Mouse (Mus musculus): ENCODE measurements around the gene Ap1b1.

Ap1b1 gene

DNA sequence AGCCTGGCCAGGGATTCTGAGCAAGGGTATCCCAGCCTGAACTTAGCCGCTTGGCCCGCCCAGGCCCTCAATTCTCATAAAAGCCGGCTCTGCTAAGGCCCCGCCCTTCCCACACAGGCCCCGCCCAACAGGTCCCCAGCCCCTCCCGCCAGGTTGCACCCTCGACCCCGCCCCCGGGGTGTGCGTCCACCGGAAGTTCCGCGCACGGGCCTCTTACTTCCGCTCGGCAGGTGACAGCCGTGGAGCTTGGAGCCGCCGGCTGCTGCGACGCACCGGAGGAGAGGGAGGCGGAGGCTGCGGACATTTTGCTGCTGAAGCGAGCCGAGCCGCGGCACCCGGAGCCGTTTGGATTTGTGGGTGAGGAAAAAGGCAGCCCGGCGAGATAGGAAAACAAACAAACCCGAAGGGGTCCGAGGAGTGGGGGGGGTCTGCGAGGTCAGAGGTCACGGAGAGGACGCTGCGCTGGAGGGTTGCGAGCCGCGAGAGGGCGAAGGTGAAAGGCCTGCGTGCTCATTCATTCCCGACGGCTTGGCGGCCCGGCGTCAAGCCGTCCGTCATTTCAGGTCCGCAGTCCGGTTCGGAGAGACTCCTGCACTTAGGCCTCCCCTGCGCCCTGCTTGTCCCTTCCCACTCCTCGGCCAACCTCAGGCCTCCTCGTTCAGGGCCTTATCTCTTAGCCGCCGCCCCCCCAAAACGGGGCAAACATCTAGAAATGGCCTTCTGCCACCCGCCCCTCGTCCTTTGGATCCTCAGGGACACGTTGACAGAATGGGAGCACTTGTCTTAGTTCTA is at the start of gene Ap1b1:
Ap1b1 (plus strand) TSS at position 130 of the 792 bp plus-strand sequence.
- DNase-seq (ENCODE audit: low spot score in 2 of 2) = peak; percentile 97 to 98

DNA sequence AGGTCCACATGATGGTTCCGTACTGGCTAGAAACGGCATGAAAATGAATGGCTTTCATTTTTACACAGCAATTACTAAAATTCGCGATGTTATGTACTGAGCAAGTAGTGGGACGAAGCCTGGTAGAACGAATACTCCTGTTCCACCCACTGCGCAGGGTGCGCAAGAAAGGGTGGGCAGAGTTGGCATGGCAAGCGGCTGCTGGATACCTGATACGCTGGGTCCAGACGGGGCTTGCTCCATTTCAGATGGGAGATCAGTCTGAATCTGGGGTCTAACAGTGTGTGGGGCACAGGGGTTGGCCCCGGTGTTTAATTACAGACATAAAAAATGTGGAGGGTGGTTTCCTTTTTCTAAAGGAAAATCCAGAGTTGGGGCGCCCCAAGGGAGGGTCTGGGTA is 40.1 kb upstream of the Ap1b1 start:
- no peak for DNase-seq (ENCODE audit: low spot score in 2 of 2)

DNA sequence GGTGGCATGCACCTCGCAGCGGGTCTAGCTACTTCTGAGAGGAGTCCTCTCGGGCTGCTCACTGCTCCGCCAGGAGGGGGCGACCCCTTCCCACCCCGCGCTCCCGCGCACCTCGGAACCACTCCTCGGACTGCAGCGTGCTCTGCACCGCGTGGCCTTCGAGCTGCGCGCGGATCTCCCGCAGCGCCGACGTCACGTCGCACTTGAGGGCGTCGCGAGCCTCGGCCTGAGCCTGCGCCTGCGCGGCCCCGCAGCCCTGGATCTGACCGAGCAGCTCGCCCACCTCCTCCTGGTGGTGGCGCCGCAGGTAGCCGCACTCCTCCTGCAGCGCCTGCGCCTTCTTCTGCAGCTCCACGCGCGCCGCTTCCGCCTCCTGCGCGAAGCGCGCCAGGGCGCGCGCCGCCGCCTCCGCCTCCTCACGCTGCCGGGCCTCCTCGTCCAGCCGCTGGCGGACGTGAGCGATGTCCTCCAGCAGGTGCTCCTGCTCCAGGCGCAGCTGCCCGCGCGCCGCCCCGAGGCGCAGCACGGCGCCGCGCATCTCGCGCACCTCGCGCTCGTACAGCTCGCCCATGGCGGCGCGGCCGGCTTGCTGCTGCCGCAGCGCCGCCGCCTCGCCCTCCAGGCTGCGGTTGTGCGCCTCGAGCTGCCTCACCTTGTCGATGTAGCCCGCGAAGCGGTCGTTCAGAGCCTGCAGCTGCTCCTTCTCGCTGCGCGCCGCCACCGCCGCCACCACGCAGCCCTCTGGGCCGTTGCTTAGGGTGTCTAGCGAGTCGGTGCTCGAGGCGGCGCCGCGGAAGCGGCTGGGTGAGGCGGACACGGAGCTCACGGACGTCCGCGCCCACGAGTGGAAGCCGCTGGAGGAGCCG is 39.4 kb upstream of the Ap1b1 start:
- DNase-seq (ENCODE audit: low spot score in 2 of 2) = peak; percentile 33 to 73

DNA sequence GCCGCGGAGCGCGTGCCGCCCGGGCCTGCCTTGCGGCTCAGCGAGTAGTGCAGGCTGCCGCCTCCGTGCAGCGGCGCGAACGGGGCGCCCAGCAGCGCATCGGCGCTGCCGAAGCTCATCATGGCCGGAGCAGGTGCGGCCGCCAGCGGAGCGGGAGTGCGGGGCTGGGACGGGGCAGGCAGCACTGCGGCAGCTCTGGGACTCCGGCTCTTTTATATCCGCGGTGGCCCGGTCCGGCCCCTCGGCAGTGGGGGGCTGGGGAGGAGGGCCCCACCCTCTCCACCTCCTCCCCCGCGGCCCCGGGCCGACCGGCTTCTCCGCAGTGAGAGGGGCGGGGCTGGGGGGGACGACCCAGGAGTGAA is 38.8 kb upstream of the Ap1b1 start, which contains the start of gene Nefh:
Nefh (minus strand) TSS at position 252 of the 362 bp plus-strand sequence.
- DNase-seq (ENCODE audit: low spot score in 2 of 2) = no peak

DNA sequence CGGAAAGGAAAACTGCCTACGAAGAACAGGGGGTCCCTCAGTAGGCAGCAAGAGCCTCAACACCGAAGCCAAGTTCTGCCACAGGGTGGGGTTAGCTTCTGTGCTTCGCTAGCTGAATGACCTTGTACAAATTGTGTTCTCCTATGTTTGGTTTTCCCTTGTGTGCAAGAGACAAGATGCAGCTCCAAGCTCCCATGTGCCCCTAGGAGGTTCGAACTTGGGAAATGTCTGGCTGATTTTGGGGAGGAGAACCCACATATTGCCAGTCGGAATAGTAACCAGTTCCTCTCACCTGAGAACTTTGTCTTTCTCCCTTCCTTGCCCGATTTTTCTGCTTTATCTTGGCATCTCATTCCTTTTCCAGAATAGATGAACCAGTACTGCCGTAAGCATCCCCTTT is 37.8 kb upstream of the Ap1b1 start:
- no peak for DNase-seq (ENCODE audit: low spot score in 2 of 2)

DNA sequence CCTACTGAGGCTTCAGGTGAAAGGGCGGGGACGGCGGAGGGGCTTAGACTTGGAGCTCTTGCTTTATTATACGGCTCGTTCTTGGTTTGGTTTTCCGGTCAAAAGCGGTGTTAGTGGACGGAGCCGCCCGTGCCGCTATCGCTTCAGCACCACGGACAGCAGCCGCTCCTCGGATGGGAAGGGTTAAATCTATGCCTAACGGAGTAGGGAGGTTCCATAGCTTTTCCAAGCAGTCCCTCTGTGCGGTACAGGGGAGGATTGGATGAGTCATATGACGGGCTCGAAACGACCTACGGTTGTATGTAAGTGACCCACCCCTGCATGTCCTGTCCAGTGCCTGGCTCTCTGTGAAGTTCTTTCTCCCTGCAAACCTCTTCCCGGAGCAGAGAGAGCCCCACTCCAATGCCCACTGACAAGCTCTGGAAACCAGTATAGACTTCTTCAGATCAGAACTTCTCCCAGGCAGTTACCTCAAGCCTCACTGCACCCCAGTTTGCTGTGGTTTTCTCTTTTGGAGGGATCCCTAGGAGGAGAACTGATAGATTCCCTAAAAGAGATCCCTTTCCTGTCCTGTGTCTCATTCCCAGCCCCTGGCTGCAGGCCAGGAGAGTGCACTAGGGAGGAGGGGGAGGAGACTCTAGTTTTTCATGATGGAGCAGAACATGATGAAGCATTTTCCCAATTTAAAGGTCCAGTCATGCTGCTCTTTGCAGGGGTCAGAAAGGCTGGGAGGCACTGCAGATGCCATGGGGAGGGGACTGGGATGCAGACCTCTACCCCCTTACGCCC is 37.2 kb upstream of the Ap1b1 start:
- DNase-seq (ENCODE audit: low spot score in 2 of 2) = peak; percentile 22 to 75

DNA sequence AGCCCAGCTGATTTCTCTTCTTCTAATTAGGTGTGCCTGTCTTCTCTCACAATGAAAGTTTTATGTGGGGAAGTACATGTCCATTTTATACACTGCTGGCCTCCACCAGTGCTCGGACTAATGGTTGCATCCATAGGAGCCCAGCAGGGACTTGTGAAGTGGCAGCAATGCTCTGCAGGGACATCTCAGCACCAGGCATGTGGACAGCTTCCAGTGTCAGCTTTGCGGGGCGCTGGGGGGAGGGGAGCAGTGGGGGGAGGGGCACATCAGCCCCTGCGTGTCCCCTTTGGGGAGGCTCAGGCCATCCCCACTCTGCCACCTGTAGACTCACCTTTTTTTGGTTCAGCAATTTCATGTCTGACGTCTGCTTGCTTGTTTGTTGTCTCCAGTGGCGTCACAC is 33.2 kb upstream of the Ap1b1 start:
- no peak for DNase-seq (ENCODE audit: low spot score in 2 of 2)

DNA sequence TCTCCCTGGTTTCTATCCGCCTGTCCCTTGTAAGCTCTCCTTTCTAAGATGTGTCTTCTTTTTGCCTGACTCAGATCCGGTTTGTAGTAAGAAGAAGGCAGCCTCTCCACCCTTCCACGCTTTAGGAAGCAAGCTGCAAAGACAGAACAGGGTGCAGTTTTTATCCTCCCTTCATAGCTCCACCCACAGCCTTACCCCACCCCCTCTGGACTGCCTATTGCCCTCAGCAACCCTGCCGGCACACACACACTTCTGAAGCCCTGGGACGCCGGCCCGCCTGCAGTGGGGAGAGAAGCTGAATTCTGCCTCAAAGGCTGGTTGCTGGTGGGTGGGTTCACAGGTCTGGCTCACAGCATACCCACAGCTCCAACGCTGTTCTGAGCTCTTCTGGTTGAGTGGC is 32.7 kb upstream of the Ap1b1 start:
- no peak for DNase-seq (ENCODE audit: low spot score in 2 of 2)

DNA sequence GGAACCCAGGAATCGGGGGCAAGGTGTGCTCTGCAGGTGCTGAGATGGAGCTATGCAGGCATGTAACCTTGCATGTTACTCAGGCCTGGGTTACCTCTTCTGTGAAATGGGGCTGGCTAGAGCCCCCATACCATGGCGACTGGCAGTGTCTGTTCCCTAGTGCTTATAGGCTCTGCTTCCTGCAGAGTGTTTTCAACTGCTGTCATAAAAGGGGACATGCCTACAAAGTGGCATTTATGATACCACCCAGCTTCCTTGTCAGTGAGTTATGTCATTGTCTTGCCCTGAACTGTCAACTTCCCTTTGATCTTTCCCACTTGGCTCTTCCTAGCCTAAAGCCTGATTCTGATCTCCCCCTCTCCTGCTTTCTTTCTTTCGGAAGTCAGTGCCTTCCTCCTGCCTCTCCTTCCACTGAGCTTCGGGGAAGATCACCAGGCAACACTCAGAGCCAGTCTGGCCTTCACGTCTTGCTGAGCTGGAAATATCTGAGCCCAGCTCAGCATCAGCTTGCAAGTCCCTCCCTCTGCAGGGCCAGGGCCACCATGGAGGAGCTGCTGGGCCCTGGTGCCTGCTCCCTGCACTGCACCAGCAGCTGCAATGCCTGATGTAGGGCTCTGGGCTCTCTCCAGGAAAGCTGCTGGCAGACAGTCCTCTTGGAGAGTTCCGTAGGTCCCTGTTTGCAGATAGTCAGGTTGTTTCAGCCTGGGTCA is 23.4 kb upstream of the Ap1b1 start:
- DNase-seq (ENCODE audit: low spot score in 2 of 2) = no peak

DNA sequence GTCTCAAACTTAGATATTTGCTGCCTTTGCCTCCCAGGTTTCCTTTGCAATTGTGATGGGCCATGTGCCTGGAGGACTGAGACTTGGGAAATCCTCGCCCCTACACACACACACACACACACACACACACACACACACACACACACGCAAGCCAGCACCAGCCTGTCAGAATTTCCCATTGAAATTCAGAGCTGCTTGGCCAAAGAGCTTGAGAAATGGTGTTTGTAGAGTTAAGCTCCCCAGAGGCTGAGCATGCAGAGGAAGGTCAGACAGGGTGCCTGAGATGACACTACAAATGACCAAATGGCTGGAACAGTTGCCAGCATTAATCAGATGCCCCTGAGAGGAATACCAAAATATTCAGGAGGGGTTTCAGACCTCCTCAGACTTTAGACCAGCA is 20.3 kb upstream of the Ap1b1 start:
- no peak for DNase-seq (ENCODE audit: low spot score in 2 of 2)

DNA sequence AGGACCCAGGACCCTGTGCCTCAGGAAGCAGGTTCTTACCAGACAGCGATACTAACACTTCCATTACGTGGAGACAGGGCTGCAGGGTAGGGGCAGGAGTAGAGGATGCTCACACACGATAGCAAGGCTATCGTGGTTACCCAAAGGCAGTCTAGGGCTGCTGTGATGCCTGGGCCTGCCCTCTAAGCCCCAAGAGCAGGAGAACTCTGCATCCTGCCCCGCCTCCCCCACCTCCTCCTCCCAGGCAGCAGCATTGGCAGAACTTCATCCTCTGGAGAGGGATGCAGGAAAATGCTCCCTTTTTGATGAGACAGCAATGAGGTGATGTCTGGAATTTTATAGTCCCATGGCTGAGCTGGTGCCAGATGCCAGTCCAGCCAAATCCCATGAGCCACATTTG is 19.7 kb upstream of the Ap1b1 start:
- DNase-seq (ENCODE audit: low spot score in 2 of 2) = no peak

DNA sequence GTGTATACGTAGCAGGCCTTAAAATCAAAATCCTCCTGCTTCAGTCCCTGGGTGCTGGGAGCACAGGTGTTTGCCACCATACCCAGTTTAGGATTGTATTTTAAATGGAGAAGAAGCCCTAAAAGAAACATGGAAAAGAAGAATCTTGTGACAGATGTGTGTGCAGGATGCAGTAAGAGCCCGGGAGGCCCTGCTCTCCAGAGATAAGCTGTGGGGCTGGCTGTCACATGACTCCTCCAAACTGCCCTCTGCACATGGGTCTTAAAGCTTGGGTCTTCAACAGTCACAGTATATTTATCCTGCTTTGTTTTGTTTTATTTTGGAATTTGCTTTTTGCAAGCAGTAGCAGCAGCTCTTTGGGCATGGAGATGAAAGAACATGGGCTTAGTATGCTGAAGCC is 19.1 kb upstream of the Ap1b1 start:
- DNase-seq (ENCODE audit: low spot score in 2 of 2) = peak in 1 of 2 experiments; percentile 32

DNA sequence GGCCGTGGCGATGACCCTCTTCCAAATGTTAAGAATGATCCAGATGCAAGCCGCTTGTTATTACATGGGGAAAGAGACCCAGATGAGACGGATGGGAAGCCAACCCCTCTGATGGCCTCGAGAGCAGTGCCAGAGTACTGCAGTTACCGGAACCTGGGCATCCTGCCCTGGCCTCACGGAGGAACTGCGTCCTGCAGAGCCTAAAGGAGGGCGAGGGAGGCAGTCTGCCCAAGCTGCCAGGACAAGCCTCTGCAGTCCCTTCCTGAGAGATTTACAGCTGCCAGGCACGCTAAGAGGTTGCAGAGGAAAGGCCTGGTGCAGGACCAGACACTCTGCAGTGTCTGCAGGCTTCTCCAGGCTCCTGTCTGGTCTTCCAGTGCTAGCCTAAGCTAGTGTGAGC is 18.2 kb upstream of the Ap1b1 start:
- DNase-seq (ENCODE audit: low spot score in 2 of 2) = no peak

DNA sequence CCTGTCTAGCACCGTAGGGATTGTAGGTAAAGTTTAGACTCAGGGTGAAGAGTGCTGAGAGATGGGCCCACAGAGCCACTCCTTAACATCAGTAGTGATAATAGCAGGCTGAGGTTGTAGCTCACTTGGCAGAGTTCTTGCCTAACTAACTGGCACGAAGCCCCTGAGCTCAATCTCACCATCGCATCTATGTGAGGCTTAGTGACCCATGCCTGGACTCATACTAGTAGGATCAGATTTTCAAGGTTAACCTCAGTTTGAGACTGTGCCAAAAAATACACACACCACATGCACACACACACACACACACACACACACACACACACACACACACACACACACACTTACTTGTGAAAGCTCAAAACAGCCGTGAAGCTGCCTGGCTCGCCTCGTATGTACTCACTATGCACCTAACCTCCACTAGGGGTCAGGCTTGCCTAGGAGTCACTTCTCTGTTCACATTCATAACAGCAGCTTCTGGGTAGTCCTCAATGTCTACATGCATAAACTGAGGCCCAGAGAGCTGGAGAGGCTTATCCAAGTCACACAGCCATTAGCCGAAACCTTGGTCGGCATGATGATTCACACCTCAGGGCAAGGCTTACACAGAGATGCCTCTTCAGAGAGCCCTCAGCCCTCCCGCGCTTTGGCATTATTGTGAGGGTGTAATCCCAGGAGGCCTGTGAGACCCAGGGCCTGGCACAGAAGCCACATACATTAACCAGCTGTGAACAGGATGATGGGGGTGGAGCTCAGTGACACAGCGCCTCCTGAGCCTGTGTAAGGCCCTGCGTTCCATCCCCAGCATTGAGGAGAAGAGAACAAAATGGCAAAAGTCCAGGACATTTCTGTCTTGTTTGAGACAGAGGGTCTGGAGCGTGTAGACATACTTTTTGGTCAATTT is 13.4 kb upstream of the Ap1b1 start:
- DNase-seq (ENCODE audit: low spot score in 2 of 2) = peak; percentile 67 to 80

DNA sequence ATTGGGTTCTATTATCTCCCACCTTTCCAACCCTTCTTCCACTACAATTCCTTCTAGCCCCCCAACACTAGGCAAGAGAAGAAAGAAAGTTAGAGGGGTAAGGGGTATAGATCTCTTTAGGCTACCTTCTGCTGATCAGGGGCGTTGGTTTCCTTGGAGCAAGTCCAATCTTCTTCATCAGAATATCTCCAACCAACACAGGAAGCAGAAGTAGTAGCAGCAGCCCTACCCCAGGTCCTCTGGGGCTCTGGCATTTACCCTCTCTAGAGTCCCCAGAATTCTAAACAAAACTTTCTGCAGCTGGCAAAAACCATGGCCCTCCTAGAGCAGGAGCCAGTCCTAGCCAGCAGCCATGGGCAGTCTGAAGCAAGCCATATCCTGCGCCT is 12.8 kb upstream of the Ap1b1 start:
- DNase-seq (ENCODE audit: low spot score in 2 of 2) = no peak

DNA sequence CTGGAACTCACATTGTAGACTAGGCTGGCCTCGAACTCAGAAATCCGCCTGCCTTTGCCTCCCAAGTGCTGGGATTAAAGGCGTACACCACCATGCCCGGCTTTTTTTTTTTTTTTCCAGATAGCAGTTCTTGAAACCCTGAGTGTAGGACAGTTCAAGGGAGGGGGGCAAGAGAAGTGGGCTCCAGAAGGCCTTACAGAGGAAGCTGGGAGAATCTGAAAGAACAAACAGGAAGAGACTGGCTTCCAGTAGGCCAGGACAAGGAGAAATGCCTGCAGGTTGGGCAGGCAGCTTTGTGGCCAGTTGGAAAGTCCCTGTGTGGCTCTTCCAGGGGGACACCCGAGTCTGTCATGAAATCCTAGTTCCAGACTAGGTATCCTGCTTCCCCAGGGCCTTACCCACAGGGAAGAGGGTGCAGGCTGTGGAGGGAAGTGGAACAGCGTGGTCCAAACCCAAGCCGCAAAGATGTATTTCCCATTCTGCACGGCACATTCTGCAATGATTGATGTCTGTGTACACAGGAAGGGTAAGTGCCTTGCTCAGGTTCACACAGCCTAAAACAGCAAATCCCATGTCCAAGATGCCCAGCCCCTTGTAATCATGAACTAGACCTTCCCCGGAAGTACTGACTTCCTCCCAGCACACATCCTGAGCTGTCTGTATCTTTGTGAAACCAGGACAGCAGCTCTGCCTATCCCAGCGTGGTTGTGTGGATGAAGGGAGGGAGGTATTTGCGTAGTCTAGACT is 12.1 kb upstream of the Ap1b1 start:
- no peak for DNase-seq (ENCODE audit: low spot score in 2 of 2)

DNA sequence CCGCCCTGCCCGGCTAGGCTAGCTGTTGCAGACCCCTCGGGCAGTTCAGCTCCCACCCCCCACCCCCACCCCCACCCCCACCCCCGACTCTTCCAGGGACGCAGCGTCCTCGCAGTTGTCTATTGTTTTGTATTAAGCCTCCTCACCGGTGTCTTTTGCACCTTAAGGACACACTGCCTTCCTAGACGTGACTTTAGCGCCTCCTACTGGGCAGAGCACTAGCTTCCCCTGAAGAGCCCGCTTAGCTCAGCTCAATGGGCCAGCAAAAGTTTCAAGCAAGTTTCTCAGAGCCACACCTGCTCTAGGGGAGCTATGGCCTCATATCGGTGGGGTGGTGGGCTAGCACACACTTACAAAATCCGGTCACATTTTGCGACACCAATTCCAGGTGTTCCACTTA is 11.0 kb upstream of the Ap1b1 start:
- peak; percentile 81 to 92 for DNase-seq (ENCODE audit: low spot score in 2 of 2)

DNA sequence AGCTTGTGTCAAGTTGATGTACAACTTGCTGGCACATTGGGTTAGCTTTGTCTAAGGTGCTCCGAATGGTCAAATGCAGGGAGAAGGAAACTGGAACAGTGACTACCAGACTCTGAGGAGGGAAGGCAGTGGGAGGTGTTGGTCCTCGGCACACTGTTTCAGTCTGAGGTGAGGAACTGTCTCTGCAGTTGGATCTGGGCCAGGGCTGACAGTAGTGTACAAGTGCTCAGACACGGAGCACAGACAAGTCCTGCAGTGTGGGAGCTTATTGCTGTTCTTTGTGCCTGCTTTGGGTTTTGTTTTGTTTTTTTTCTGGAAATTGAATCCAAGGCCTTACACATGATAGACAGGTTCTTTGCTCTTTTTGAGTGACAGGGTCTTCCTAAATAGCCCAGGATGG is 3.6 kb upstream of the Ap1b1 start:
- DNase-seq (ENCODE audit: low spot score in 2 of 2) = no peak

DNA sequence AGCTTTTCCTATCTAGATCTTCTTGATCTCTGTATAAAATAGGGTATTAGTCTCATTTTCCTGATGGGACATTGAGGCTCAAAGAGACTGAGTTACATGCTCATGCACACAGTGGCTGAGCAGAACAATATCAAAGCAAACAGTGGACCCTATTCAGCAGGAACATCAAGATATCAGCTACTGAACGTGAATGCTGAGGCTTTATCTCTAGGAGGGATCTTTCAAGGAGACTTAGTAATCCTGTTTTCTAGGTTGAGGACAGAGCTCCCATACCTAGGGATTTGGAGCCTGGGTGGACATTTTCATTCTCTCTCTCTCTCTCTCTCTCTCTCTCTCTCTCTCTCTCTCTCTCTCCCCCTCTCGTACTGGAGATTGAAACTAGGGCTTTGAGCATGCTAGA is 3.1 kb upstream of the Ap1b1 start:
- DNase-seq (ENCODE audit: low spot score in 2 of 2) = no peak

DNA sequence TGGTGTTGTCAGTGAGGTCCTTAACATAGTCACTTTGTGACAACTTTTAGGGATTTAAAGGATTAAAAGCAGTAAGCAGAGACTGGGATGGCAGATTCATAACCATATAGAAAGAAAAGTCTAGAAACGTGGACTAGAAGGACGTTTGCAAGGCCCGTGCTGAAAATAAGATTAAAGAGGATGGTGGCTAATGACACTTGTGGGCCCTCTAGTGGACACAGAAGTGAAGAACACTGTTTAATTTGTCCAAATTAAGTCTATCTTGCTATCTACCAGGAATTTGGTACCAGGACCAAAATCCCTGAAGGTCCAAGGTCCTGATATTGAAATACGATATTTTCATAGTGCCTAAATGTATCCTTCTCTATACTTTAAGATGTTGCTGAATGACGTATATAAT is 2.4 kb upstream of the Ap1b1 start:
- peak in 1 of 2 experiments; percentile 38 for DNase-seq (ENCODE audit: low spot score in 2 of 2)

Data from spleen, postnatal 4 days (tissue).